Mouse (Mus musculus) limb, embryonic 15.5 days (tissue): ENCODE measurements around the gene Frmd4a. TPM values are rescaled to one million over a fixed set of nuclear protein-coding genes. Genes with fewer than 3 reads are reported as not detected.
"Not testable (repeated sequence)": the region's sequence is repeated elsewhere in the genome, so short reads cannot be mapped to it uniquely, and the experiment has no call there.

ENCODE experiments used
- ATAC-seq: fragments of 200-750 bp; cut with Nextera tagmentation; 2 replicates; pipeline ENCODE4 v1.8.0; 2017; ENCODE audit warnings: low read depth, moderate TSS enrichment; ENCODE audit not compliant: insufficient number of reproducible peaks, low FRiP score, low TSS enrichment
- H3K27ac ChIP-seq: fragments of 300-500 bp; sonication (generic); 2 replicates; pipeline ENCODE4 v1.5.1; 2015; ENCODE audit warnings: moderate library complexity, mild to moderate bottlenecking, inconsistent platforms
- H3K27me3 ChIP-seq: fragments of 300-500 bp; sonication (generic); 2 replicates; pipeline ENCODE4 v1.6.1; 2015; ENCODE audit warnings: inconsistent platforms
- H3K36me3 ChIP-seq: fragments of 300-500 bp; sonication (generic); 2 replicates; pipeline ENCODE4 v1.6.1; 2015; ENCODE audit warnings: inconsistent platforms
- H3K4me1 ChIP-seq: fragments of 300-500 bp; sonication (generic); 2 replicates; pipeline ENCODE4 v1.6.1; 2015; ENCODE audit warnings: inconsistent platforms
- H3K4me2 ChIP-seq: fragments of 300-500 bp; sonication (generic); 2 replicates; pipeline ENCODE4 v1.6.1; 2015; ENCODE audit warnings: mild to moderate bottlenecking, inconsistent platforms
- H3K4me3 ChIP-seq: fragments of 300-500 bp; sonication (generic); 2 replicates; pipeline ENCODE4 v1.5.1; 2015; ENCODE audit warnings: mild to moderate bottlenecking, inconsistent platforms
- H3K9ac ChIP-seq: fragments of 300-500 bp; sonication (generic); 2 replicates; pipeline ENCODE4 v1.6.1; 2015; ENCODE audit warnings: inconsistent platforms
- H3K9me3 ChIP-seq: fragments of 300-500 bp; sonication (generic); 2 replicates; pipeline ENCODE4 v1.6.1; 2016; ENCODE audit warnings: inconsistent platforms
- WGBS: fragments of 180-500 bp; shearing (Covaris S2); methylation state at CpG from one replicate; pipeline ENCODE4 v1.1.7; 2015; 5-methylcytosine and 5-hydroxymethylcytosine counted together
- polyA plus RNA-seq: library from polyadenylated mRNA; unstranded; fragments of >200 nt; fragmentation: Nextera tagmentation; extraction: Ambion mirVana; gene quantifications from 2 replicates; pipeline ENCODE4 v1.2.1, GENCODE M21; 2015

Frmd4a gene
- polyA plus RNA-seq, 1 experiment from 2014 or later = 34.1 TPM

DNA sequence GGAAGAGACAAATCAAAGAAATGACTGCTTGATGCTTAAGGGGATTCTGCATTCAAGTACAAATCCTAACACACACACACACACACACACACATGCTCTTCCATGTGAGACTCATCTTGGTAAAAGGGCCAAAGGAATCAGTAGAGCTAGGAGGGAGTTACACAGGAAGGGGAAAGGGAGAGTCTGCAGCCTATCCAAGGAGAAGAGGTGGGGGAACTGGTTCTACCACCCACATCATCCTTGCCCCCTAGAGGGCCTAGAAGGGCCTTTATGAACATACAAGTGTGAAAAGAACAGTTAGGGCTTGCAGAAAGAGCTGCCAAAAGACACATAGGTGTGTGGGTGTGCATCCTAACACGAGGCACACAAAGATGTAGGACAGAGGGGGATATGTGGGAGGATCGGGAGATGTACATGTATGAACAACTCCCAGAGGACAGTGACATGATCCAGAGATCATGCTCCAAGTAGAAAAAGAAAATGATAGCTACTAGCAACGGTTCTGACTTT lies 576.4 kb downstream of the Frmd4a start:
- no peak overlapping the region for H3K4me3 ChIP-seq
- H3K36me3 ChIP-seq = peaks cover 75% of the 10 kb centered on the region
- 84% methylated on average over 3 of the region's 3 CpGs for WGBS
- H3K4me1 ChIP-seq = peaks cover 12% of the 10 kb centered on the region; the same call in 1 of the 2 replicates
- no peak for ATAC-seq
- no peaks in the 10 kb centered on the region for H3K27me3 ChIP-seq
- H3K9me3 ChIP-seq = no peaks in the 10 kb centered on the region
- H3K4me2 ChIP-seq = no peak overlapping the region
- H3K27ac ChIP-seq = 0 out of 2 replicates have a peak overlapping the region, but pooled peaks have one; percentile 22
- no peak overlapping the region for H3K9ac ChIP-seq

DNA sequence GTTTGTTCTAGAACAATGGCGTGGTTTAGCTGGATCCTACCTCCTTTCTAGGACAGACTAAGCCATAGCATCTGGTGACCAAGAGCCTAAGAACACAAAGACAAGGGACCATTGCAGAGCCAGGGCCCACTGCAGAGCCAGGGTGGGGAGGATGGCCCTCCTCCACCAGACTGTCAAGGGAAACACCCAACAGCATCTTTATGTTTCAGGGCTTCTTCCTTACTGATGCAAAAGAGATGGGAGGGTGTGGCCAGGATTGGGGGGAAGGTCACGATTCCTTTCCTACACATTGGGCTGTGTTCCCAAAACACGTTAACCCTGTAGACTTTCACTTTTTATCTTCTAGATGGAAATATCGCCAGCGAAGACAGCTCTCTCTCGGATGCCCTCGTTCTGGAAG lies 579.5 kb downstream of the Frmd4a start:
- Histone ChIP-seq H3K4me2 (no peak overlapping the region), H3K9ac (no peak overlapping the region), H3K27me3 (no peaks in the 10 kb centered on the region), H3K4me3 (no peak overlapping the region), H3K27ac (no peak overlapping the region), H3K4me1 (peaks cover 31% of the 10 kb centered on the region), H3K9me3 (no peaks in the 10 kb centered on the region), H3K36me3 (peaks cover 53% of the 10 kb centered on the region)
- ATAC-seq = no peak
- WGBS = 87% methylated on average over 7 of the region's 7 CpGs

DNA sequence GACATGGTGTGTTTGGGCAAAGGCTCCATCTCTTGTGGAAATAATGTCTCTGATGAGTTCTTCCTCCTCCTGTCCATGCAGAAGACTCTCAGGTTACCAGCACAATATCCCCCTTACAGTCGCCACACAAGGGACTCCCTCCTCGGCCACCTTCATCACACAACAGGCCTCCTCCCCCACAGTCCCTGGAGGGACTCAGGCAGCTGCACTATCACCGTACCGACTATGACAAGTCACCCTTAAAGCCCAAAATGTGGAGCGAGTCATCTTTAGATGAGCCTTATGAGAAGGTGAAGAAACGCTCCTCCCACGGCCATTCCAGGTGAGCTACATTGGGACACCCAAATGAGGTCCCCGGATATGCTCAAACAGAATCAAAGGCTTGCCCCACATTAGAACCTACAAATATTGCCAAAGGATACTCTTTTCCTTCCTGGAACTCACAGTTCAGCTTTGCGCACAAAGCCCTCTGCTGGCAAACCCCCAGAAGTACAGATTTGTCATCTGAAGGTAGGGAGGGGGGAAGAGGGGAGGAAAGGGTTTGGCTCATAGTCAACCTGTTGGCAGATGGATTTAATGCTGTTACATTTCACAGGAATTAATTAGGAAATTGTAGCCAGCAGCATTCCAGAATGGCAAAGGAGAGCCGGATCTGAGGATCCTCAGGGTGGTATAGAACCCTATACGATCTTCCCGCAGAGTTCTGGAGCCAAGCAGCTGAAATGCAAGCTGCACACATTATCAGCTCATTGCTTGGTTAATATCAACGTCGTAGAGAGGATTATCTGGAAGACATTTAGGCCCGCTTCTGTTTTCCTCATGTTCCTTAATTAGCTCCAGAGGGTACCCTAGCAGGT lies 583.7 kb downstream of the Frmd4a start:
- Histone ChIP-seq H3K36me3 (peaks cover 52% of the 10 kb centered on the region), H3K4me3 (no peak overlapping the region), H3K27ac (peak overlapping the region; percentile 43), H3K9me3 (no peaks in the 10 kb centered on the region), H3K9ac (no peak overlapping the region), H3K4me1 (peaks cover 26% of the 10 kb centered on the region), H3K4me2 (no peak overlapping the region), H3K27me3 (no peaks in the 10 kb centered on the region; the same call in 1 of the 2 replicates)
- WGBS = 28% methylated on average over 15 of the region's 15 CpGs
- 0 out of 2 replicates have a peak, but pooled peaks have one; percentile 25 for ATAC-seq

- Histone ChIP-seq H3K27ac (no peak overlapping the region), H3K36me3 (peaks cover 59% of the 10 kb centered on the region)
- no peak for ATAC-seq
Observed at GRCm38 (mm10) chr2:4603361-4603945, 585.9 kb downstream of the Frmd4a start.

GRCm38 (mm10) chr2:4606559-4606958 lies 589.0 kb downstream of the Frmd4a start:
- 78% methylated on average over 3 of the region's 3 CpGs for WGBS
- Histone ChIP-seq H3K4me1 (peaks cover 17% of the 10 kb centered on the region), H3K4me2 (no peak overlapping the region), H3K9ac (no peak overlapping the region), H3K9me3 (no peaks in the 10 kb centered on the region), H3K4me3 (no peak overlapping the region), H3K36me3 (peaks cover 88% of the 10 kb centered on the region), H3K27me3 (no peaks in the 10 kb centered on the region; the same call in 1 of the 2 replicates), H3K27ac (no peak overlapping the region)
- no peak for ATAC-seq

More at GRCm38 (mm10) chr2:4603361-4603945, 585.9 kb downstream of the Frmd4a start:
- H3K4me1 ChIP-seq = peaks cover 32% of the 10 kb centered on the region
- 83% methylated on average over 33 of the region's 33 CpGs for WGBS
- no peak overlapping the region for H3K4me2 ChIP-seq
- no peaks in the 10 kb centered on the region; the same call in 1 of the 2 replicates for H3K27me3 ChIP-seq
- H3K9ac ChIP-seq = no peak overlapping the region
- no peak overlapping the region for H3K4me3 ChIP-seq
- H3K9me3 ChIP-seq = no peaks in the 10 kb centered on the region

DNA sequence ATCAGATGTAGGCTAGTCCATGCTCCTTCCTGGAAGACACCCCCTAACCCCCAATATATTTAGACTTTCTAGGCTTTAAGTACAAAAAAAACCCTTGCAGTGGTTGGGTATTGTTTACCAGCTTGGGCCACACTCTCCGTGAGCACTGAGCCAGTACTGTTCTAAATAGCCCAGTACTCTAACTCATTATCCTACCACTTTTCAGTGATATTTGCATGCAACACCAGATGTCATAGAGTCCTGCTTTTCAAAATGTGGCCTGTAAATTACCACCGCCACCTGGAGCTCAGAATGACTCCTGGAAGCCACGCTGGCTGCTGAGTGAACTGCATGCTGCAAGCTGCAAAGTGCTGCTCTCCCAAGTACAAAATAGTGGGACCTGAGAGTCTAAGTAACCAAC lies 590.7 kb downstream of the Frmd4a start:
- Histone ChIP-seq H3K27me3 (no peaks in the 10 kb centered on the region; the same call in 1 of the 2 replicates), H3K36me3 (peaks cover 89% of the 10 kb centered on the region), H3K9me3 (no peaks in the 10 kb centered on the region), H3K27ac (no peak overlapping the region), H3K9ac (no peak overlapping the region), H3K4me1 (peaks cover 15% of the 10 kb centered on the region; the same call in 1 of the 2 replicates), H3K4me3 (no peak overlapping the region), H3K4me2 (no peak overlapping the region)
- ATAC-seq = no peak
- WGBS = 60% methylated on average over 3 of the region's 3 CpGs

DNA sequence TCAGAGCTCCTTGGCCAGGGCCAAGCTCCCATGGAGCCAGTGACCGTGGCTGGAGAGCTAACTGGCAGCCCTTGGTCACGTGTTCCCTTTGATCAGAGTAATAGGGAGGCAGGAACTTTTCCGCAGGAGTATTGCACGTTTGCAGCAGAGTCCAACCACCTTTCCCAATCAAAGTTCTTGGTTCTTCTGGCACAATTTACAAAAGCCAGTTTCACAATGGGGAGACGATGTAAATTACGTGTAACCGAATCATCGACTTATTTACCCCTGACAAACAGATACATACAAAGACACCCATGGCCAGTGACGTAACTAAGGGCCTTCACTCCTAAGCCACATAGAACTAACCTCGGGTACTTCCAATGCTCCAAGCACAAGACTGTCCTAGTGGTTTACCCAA lies 591.9 kb downstream of the Frmd4a start:
- no peaks in the 10 kb centered on the region for H3K27me3 ChIP-seq
- peaks cover 82% of the 10 kb centered on the region for H3K36me3 ChIP-seq
- no peak for ATAC-seq
- no peaks in the 10 kb centered on the region for H3K9me3 ChIP-seq
- H3K4me3 ChIP-seq = no peak overlapping the region
- no peak overlapping the region for H3K9ac ChIP-seq
- H3K4me1 ChIP-seq = peaks cover 15% of the 10 kb centered on the region; the same call in 1 of the 2 replicates
- WGBS = 82% methylated on average over 10 of the region's 10 CpGs
- no peak overlapping the region for H3K27ac ChIP-seq
- H3K4me2 ChIP-seq = no peak overlapping the region

DNA sequence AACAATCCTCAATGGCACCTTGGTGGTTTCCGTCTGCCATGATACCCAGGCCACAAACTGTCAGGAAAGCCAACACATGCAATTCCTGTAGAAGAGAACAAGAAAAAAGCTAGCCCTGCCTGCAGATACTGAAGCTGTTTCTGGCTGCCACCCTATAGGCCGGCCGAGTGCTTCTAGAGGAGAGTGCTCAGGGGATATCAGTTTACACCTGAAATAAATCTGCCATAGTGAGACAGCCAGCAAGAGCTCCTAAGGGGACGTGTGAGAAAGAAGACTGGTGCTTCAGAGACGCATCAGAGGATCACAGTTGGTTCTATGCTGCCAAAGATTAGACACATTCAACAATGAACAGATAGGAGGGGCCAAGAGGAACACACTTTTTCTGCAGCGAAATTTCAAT lies 593.8 kb downstream of the Frmd4a start:
- 46% methylated on average over 6 of the region's 6 CpGs for WGBS
- H3K27me3 ChIP-seq = no peaks in the 10 kb centered on the region
- H3K27ac ChIP-seq = no peak overlapping the region
- no peak overlapping the region for H3K4me2 ChIP-seq
- H3K9me3 ChIP-seq = no peaks in the 10 kb centered on the region
- H3K9ac ChIP-seq = no peak overlapping the region
- no peak overlapping the region for H3K4me3 ChIP-seq
- no peak for ATAC-seq
- peaks cover 15% of the 10 kb centered on the region; the same call in 1 of the 2 replicates for H3K4me1 ChIP-seq
- H3K36me3 ChIP-seq = peaks cover 66% of the 10 kb centered on the region

DNA sequence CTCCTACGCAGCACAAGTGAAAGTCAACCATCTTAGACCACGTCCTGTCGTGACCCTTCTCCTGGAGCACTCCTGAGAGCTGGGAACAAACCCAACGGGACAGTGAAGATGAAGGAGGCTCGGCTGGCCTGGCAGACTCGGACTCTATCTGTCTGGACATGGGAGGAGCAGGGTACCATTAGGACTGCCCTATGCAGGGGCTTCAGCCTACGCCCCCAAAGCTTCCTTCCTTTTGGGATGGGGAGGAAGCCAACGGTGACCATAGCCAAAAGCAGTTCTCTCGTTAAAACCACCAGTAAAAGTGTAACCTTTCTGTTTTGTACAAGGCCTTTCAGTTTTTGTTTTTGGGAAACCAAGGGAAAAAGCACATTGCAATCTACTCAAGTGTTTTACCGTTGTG lies 594.2 kb downstream of the Frmd4a start:
- peaks cover 13% of the 10 kb centered on the region; the same call in 1 of the 2 replicates for H3K4me1 ChIP-seq
- no peak overlapping the region for H3K4me2 ChIP-seq
- no peak for ATAC-seq
- 70% methylated on average over 10 of the region's 10 CpGs for WGBS
- no peak overlapping the region for H3K9ac ChIP-seq
- H3K27ac ChIP-seq = 0 out of 2 replicates have a peak overlapping the region, but pooled peaks have one; percentile 13
- H3K36me3 ChIP-seq = peaks cover 62% of the 10 kb centered on the region
- H3K27me3 ChIP-seq = no peaks in the 10 kb centered on the region
- H3K4me3 ChIP-seq = no peak overlapping the region
- no peaks in the 10 kb centered on the region for H3K9me3 ChIP-seq

DNA sequence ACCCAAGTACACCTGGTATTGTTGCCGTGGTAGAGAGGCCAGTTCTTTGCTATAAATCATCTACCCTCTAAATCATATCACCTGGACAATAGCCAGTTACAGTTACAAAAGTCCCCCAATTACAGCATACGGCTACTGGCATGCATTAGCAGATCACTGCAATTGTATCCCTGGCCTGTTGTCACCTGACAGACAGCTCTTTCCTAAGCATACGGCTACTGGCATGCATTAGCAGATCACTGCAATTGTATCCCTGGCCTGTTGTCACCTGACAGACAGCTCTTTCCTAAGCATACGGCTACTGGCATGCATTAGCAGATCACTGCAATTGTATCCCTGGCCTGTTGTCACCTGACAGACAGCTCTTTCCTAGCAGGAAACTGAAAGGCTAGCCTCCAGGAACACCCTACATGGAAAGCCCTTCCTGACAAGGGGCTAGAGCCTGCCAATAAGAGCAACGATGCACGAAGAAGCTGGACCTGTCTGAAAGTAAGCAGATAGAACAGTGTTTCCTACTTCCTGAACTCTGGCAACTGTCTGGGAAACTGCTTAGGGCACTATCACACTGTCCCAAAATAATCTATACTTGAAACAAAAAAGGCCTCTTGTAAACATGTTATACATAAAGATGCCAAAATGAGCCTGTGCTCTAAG lies 596.9 kb downstream of the Frmd4a start:
- not testable (repeated sequence) for H3K4me3 ChIP-seq, H3K27me3 ChIP-seq, H3K4me1 ChIP-seq, H3K9me3 ChIP-seq, H3K27ac ChIP-seq, H3K4me2 ChIP-seq, H3K9ac ChIP-seq, ATAC-seq
- WGBS = 45% methylated on average over 6 of the region's 6 CpGs
- H3K36me3 ChIP-seq = peaks cover 36% of the 10 kb centered on the region

DNA sequence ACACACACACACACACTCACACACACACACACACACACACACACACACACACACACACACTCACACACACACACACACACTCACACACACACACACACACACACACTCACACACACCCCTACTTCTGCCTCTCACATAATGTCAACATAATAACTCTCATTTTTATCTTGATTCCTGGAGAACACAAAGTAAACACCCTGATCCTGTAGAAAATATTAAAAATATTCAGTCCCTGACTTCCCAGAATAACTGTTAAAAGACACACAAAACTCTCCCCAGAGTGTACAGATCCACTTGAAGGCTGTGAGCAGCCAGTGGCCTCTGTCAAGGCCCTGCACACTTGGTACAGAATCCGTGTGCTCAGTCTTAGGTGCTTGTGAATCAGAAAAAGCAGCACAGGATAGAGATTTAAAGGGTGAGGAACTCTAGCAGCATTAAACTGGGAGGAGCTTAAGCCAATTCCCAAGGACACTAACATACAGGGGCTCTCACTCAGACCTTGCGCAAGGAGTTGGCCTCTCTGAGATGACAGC lies 597.6 kb downstream of the Frmd4a start:
- Histone ChIP-seq H3K4me1 (peaks cover 14% of the 10 kb centered on the region), H3K4me2 (no peak overlapping the region), H3K27ac (no peak overlapping the region), H3K27me3 (no peaks in the 10 kb centered on the region), H3K36me3 (peaks cover 30% of the 10 kb centered on the region), H3K4me3 (no peak overlapping the region), H3K9me3 (no peaks in the 10 kb centered on the region), H3K9ac (no peak overlapping the region)
- ATAC-seq = no peak
- 84% methylated on average over 2 of the region's 2 CpGs for WGBS
